Mouse (Mus musculus) erythroblast, embryonic 14.5 days (primary cell): ENCODE results near the gene Tnrc6a.

Source experiments
- GATA1 ChIP-seq: IDR thresholded peaks from 2 replicates; pipeline ENCODE4 v1.6.1; 2012; ENCODE audit warnings: low read length, inconsistent platforms, mixed read lengths
- TAL1 ChIP-seq: IDR thresholded peaks from 3 replicates; pipeline ENCODE4 v1.6.1; 2012; ENCODE audit warnings: low read length, inconsistent platforms, mixed read lengths

DNA sequence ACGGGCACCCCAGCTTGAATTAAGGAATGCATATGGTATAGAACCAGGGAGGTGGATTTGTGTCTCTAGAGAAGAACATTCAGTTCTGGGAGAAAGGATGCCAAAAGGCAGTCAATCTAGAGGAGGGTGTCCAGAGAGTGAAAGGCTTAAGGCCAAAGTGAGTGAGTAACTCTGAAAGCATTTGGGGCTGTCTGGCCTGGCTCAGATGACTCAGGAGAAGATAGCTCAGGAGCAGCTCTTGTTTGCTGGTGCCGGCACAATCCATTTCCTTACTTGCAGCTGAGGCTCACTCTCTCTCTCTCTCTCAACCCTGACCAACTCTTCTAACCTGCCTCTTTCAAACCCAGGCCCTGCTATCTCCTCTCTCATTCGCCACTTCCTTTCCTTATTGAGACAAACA, 13.6 kb upstream of the Tnrc6a start:
- TF ChIP-seq GATA1: no peak
- TF ChIP-seq TAL1: no peak
